Mouse (Mus musculus) CH12.LX (cell line): ENCODE measurements at regions not wholly inside any gene's neighbourhood (a gene's known extent, or its start where the extent isn't known, plus 50 kb on each side); places are given as distances from the start of the nearest gene placed in this dataset.

Source experiments
- CHD2 ChIP-seq: IDR thresholded peaks from 2 replicates; pipeline ENCODE4 v1.6.1; 2011; ENCODE audit warnings: low read length, improper control_type of control experiment
- CTCF ChIP-seq, 2 experiments: IDR thresholded peaks in 1 of 2; conservative IDR thresholded peaks in 1 of 2; 2 replicates each; pipeline ENCODE4 v1.5.1; 2011 to 2012; ENCODE audit warnings: low read depth in 2 of 2, low read length in 2 of 2, improper control_type of control experiment in 1 of 2, inconsistent platforms in 1 of 2, mild to moderate bottlenecking in 1 of 2, moderate library complexity in 1 of 2
- EP300 ChIP-seq: IDR thresholded peaks from 2 replicates; pipeline ENCODE4 v1.6.1; 2011; ENCODE audit warnings: low read length, improper control_type of control experiment
- HCFC1 ChIP-seq: IDR thresholded peaks from 2 replicates; pipeline ENCODE4 v1.6.1; 2012; ENCODE audit warnings: low read depth, mild to moderate bottlenecking, inconsistent platforms, low read length, improper control_type of control experiment
- JUND ChIP-seq: conservative IDR thresholded peaks from 2 replicates; pipeline ENCODE4 v1.6.1; 2011; ENCODE audit warnings: low read depth, low read length, improper control_type of control experiment
- NRF1 ChIP-seq: IDR thresholded peaks from 2 replicates; pipeline ENCODE4 v1.6.1; 2014; ENCODE audit warnings: low read depth, mild to moderate bottlenecking, inconsistent platforms, low read length, improper control_type of control experiment, moderate library complexity
- USF1 ChIP-seq: IDR thresholded peaks from 2 replicates; pipeline ENCODE4 v1.6.1; 2014; ENCODE audit warnings: low read depth, mild to moderate bottlenecking, inconsistent platforms, low read length, improper control_type of control experiment
- USF2 ChIP-seq: conservative IDR thresholded peaks from 2 replicates; pipeline ENCODE4 v1.6.1; 2011; ENCODE audit warnings: low read depth, low read length, improper control_type of control experiment
- ZNF384 ChIP-seq: IDR thresholded peaks from 2 replicates; pipeline ENCODE4 v1.6.1; 2012; ENCODE audit warnings: low read depth, low read length, improper control_type of control experiment, inconsistent platforms

- TF ChIP-seq CTCF (conservative IDR thresholded peaks at IDR 0.05 in 1 of 2, IDR thresholded peaks at IDR 0.05 in 1 of 2; ENCODE audit: low read depth in 2 of 2, low read length in 2 of 2) = no peak
- no peak for TF ChIP-seq USF1
- no peak for TF ChIP-seq JUND
- no peak for TF ChIP-seq NRF1
- no peak for TF ChIP-seq EP300
- TF ChIP-seq ZNF384 = no peak
- TF ChIP-seq USF2 = no peak
- no peak for TF ChIP-seq HCFC1
- no peak for TF ChIP-seq CHD2
Measured at GRCm38 (mm10) chr3:78884029-78884428, 402.3 kb downstream of the Rapgef2 start.
